Mouse (Mus musculus): ENCODE data around the gene Sim2.

Gene Sim2

DNA sequence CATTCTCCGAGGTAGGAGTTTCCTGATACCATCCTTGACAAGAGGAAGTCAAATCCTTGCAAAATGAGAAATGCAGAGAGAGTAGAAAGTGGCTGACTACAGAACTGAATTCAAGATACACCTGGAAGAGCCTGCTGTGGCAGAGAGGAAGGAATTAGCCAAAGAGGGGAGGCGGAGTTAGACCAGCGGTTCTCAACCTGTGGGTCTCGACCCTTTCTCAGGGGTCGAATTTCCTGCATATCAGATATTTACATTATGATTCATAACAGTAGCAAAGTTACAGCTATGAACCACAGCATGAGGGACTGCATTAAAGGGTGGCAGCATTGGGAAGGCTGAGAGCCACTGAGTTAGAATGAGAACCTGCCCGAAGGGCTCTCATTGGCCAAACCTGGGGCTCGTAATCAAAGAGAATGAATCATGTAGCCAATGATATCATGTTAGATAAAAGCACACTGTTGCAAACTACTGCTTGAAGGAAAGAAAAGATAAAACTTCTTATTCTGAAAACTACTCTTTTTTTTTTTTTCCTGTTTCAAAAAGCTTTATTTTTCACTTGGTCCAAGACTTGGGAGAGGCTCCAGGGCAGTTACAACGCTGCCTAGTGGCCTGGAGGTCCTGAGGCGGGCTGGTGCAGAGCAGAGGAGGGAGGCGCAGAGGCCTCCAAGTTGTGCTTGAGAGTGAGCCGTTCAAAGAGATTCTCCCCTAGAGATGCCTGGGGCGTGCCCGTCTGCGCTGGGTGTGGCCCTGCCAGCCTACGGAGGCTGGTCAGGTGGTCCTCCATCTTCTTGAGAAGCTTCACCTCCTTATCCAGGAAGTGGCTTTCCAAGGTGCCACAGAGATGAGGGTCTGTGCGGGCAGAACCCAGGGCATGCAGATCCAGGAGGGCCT is 84.2 kb downstream of the Sim2 start:
- DNase-seq (ENCODE audit: low read depth): no peak

GRCm38 (mm10) chr16:94170218-94170617 is 85.5 kb downstream of the Sim2 start:
- no peak for DNase-seq (ENCODE audit: low read depth)

DNA sequence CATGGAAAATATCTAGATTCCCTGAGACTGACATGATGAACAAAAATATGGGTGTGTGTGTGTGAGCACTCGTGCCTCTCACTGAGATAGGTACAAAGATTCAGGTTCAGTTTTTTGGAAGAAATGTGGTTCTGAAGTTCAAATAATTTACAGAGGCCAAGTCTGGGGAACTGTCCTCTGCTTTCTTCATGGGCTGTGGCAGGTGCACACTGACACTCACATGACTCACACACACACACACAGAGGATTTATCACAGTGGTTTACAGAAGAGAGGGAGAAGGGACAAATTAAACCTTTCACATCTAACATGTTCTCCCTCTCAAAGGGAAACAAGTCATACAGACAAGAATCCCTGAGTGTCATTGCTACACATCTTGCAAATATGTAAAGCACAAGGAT is 88.6 kb downstream of the Sim2 start:
- no peak for DNase-seq (ENCODE audit: low read depth)

DNA sequence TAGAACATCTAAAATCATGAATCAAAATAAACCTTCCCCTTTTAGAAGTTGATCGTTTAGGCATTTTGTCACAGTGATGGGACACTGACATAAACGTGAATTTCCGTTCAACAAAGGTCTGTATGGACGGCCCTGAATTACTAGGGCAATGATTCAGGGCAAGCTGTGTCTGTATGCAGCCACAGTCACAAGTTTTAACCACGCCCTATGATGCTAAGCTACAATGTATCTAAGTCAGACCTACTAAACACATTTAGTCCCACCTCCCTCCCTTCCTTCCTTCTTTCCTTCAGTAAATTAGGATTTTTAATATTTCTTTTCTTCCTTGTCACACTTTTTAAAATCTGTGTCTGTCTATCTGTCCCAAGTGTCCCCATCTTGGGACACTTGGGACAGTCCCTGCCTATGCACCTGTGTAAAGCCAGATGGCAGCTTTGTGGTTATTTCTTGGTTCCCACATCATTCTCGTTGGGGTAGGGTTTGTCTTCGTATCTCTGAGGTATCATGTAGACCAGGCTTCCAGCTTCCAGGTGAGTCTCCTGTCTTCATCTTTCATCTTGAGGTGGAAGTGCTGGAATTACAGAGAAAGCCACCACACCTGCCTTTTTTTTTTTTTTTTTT is 90.7 kb downstream of the Sim2 start:
- DNase-seq (ENCODE audit: low read depth): no peak

Measured in fibroblast of lung, adult 2 months (primary cell).